Mouse (Mus musculus) hindbrain, embryonic 10.5 days (tissue): ENCODE measurements around the gene Gm11938. TPM values are rescaled to one million over a fixed set of nuclear protein-coding genes. Genes with fewer than 3 reads are reported as not detected.
"Not testable (repeated sequence)": the region's sequence is repeated elsewhere in the genome, so short reads cannot be mapped to it uniquely, and the experiment has no call there.

Experiments
- DNase-seq: peaks from one replicate; pipeline ENCODE4 v3.0.0-alpha.2; 2017; ENCODE audit warnings: low spot score
- H3K27ac ChIP-seq: fragments of 300-500 bp; sonication (generic); 2 replicates; pipeline ENCODE4 v1.5.1; 2016; ENCODE audit warnings: mild to moderate bottlenecking, moderate library complexity
- H3K27me3 ChIP-seq: fragments of 300-500 bp; sonication (generic); 2 replicates; pipeline ENCODE4 v1.6.1; 2016; ENCODE audit warnings: mild to moderate bottlenecking; ENCODE audit not compliant: poor library complexity, insufficient read depth, severe bottlenecking
- H3K36me3 ChIP-seq: fragments of 300-500 bp; sonication (generic); 2 replicates; pipeline ENCODE4 v1.6.1; 2016; ENCODE audit warnings: mild to moderate bottlenecking, moderate library complexity
- H3K4me1 ChIP-seq: fragments of 300-500 bp; sonication (generic); replicated peaks from 2 replicates; pipeline ENCODE4 v1.6.1; 2016; ENCODE audit warnings: mild to moderate bottlenecking
- H3K4me3 ChIP-seq: fragments of 300-500 bp; sonication (generic); 2 replicates; pipeline ENCODE4 v1.5.1; 2016; ENCODE audit warnings: mild to moderate bottlenecking, moderate library complexity
- H3K9me3 ChIP-seq: fragments of 300-500 bp; sonication (generic); 2 replicates; pipeline ENCODE4 v1.6.1; 2016; ENCODE audit warnings: mild to moderate bottlenecking, moderate library complexity
- WGBS: fragments of 180-500 bp; shearing (Covaris S2); methylation state at CpG from one replicate; pipeline ENCODE4 v1.1.7; 2016; 5-methylcytosine and 5-hydroxymethylcytosine counted together
- polyA plus RNA-seq: library from polyadenylated mRNA; unstranded; fragments of >200 nt; fragmentation: Nextera tagmentation; extraction: Ambion mirVana; gene quantifications from 2 replicates; pipeline ENCODE4 v1.2.1, GENCODE M21; 2016

Gm11938 gene
- not detected in 2 replicates for polyA plus RNA-seq

DNA sequence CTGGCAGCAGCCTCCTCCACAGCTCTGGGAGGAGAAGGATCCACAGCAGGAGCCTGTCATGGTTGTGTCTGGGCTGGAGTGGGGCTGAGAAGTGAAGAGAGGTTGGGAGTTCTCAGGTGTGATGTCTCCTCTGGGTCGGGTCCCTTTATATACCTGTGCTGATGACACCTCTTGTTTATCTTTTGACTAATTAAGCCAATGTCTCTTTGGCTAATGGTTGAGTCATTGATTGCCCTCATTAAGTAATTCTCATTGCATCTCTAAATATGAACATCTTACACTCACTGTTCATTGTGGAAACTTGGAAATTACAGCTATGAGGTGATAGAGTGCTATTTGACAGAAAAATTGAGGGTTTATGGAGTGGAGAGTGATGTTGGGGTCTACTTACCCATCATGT, at the start of gene Gm11938:
TSS of gene Gm11938 (minus strand) at position 101 of the 400 bp plus-strand sequence.
- not testable (repeated sequence) for H3K9me3 ChIP-seq, DNase-seq, H3K4me1 ChIP-seq, H3K36me3 ChIP-seq, H3K4me3 ChIP-seq, H3K27ac ChIP-seq, H3K27me3 ChIP-seq
- WGBS, result 78% methylated on average over 1 of the region's 1 CpGs

DNA sequence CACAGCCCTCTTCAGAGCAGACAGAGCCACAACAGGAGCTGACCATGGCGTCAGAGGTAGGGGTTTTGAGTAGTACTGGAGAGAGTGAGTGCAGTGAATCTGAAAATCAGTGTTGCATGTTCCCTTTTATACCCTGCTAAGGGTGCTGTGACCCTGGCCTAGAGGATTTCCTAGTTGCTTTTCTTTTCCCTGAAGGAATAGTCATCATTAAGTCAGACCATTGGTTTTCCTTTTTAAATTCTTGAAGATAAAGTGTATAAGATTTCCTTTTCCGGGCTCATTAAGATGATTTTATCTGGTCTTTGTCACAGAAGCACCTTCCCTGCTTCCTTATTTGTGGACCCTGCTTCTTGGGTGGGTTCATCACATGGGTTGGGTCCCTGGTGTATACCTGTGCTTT, 47.0 kb upstream of the Gm11938 start, which contains the start of gene Gm11555:
TSS of gene Gm11555 (minus strand) at position 101 of the 400 bp plus-strand sequence.
- Histone ChIP-seq H3K9me3 (no peaks in the 10 kb centered on the region), H3K4me1 (no peaks in the 10 kb centered on the region), H3K4me3 (no peak within 1 kb of the TSS), H3K27ac (no peak within 1 kb of the TSS), H3K27me3 (no peaks in the 10 kb centered on the region), H3K36me3 (no peaks in the 10 kb centered on the region)
- no peak for DNase-seq
- 83% methylated on average over 2 of the region's 2 CpGs for WGBS

DNA sequence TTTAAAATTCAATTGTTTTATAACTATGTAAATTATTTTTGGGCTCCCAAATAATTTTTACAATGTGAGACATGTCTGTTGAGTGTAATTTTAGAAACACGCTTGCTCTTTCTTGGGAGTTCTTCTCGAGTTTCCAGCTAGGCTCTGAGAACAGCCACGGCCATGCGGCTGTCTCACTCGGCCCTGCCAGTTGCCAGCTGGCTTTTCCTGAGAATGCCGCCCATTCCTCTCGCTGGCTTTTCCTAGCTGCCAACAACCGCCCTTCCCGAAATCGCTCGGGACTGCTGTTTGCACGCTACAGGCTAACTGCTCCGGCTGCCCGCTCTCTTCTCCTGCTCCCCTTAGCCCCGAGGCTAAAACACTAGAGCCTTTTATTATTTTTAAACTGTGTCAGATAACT, 43.3 kb upstream of the Gm11938 start:
- no peak overlapping the region for H3K4me3 ChIP-seq
- no peak for DNase-seq
- H3K9me3 ChIP-seq, result no peaks in the 10 kb centered on the region
- no peaks in the 10 kb centered on the region for H3K27me3 ChIP-seq
- H3K4me1 ChIP-seq, result no peaks in the 10 kb centered on the region
- no peaks in the 10 kb centered on the region for H3K36me3 ChIP-seq
- WGBS, result 90% methylated on average over 15 of the region's 15 CpGs
- H3K27ac ChIP-seq, result no peak overlapping the region

DNA sequence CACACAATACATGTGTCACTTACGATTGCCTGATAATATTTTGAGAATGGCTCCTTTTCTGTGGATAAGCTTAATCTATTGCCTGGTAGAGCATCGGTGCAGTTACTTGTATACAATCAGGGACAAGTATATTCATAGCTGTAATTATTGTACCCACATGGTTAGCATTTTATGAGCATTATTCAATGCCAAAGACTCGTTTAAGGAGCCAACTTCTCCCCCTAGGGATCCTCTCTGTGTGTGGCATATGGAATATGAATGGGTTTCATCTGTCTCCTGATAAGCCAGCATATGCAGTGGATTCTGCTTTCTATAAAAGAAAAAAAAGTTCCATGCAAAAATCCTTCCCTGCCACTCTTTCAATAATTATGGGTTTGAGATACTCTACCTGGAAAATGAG, 41.2 kb upstream of the Gm11938 start:
- 83% methylated on average over 3 of the region's 3 CpGs for WGBS
- Histone ChIP-seq H3K27ac (no peak overlapping the region), H3K4me1 (no peaks in the 10 kb centered on the region), H3K4me3 (no peak overlapping the region), H3K9me3 (no peaks in the 10 kb centered on the region), H3K27me3 (no peaks in the 10 kb centered on the region), H3K36me3 (no peaks in the 10 kb centered on the region)
- DNase-seq, result no peak

DNA sequence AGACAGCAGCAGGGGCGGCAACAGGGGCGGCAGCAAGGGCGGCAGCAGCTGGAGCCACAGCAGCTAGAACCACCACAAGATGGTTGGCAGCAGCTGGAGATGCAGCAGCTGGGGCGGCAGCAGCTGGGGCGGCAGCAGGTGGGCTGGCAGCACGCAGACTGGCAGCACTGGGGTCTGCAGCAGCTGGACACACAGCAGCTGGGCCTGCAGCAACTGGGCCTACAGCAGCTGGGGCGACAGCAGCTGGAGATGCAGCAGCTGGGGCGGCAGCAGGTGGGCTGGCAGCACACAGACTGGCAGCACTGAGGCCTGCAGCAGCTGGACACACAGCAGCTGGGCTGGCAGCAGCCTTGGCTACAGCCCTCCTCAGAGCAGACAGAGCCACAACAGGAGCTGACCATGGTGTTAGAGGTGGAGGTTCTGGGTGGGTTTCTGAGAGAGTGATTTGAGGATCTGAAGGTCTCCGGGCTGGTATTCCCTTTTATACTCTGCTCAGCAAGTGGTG, 40.6 kb upstream of the Gm11938 start, which contains the start of gene Krtap4-7:
TSS of gene Krtap4-7 (minus strand) at position 455 of the 505 bp plus-strand sequence.
- H3K36me3 ChIP-seq, H3K4me3 ChIP-seq, H3K27ac ChIP-seq, H3K27me3 ChIP-seq, DNase-seq, H3K4me1 ChIP-seq, H3K9me3 ChIP-seq: not testable (repeated sequence)
- WGBS, result 81% methylated on average over 9 of the region's 9 CpGs

DNA sequence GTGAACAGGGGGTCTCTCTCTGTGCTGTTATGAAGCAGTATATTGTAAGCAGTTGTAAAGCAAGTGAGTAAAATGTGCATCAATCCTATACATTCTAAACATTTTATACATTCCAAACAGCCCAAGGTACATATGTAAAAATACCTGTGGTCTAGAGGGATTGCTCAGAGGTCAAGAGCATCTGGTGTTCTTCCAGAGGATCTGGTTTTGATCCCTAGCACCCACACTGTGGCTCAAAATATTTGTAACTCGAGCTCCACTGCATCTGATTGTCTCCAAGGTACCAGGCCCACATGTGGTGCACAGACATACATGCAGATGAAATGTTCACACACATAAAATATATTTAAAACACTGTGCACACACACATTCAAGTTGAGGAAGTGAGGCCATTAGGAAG, 37.8 kb upstream of the Gm11938 start:
- H3K27ac ChIP-seq, result no peak overlapping the region
- no peaks in the 10 kb centered on the region for H3K4me1 ChIP-seq
- 48% methylated on average over 1 of the region's 1 CpGs for whole genome bisulfite sequencing
- DNase-seq, result no peak
- H3K4me3 ChIP-seq, result no peak overlapping the region
- no peaks in the 10 kb centered on the region for H3K36me3 ChIP-seq
- H3K9me3 ChIP-seq, result no peaks in the 10 kb centered on the region
- H3K27me3 ChIP-seq, result no peaks in the 10 kb centered on the region

DNA sequence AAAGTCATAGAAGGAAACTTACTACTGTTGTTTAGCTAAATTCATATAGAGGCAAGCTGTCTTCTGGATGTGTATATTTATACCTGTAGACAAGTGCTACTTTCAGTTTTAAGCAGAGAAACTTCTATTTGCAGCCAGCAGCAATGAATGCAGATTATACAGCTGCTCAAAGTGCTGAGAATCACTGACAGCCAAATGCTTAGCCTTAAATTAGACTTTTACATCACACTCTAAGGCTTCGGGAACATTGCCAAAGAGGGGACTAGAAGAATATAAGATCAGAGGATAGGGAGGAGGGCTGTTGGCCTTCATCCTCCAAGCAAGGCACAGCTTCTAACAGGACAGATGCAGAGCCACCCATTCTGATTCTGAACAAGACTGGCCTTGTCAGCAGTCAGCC, 34.0 kb upstream of the Gm11938 start:
- no peak overlapping the region for H3K27ac ChIP-seq
- no peaks in the 10 kb centered on the region for H3K27me3 ChIP-seq
- peaks cover 4% of the 10 kb centered on the region for H3K4me1 ChIP-seq
- DNase-seq, result no peak
- no peaks in the 10 kb centered on the region for H3K9me3 ChIP-seq
- WGBS, result 90% methylated on average over 1 of the region's 1 CpGs
- no peak overlapping the region for H3K4me3 ChIP-seq
- no peaks in the 10 kb centered on the region for H3K36me3 ChIP-seq

DNA sequence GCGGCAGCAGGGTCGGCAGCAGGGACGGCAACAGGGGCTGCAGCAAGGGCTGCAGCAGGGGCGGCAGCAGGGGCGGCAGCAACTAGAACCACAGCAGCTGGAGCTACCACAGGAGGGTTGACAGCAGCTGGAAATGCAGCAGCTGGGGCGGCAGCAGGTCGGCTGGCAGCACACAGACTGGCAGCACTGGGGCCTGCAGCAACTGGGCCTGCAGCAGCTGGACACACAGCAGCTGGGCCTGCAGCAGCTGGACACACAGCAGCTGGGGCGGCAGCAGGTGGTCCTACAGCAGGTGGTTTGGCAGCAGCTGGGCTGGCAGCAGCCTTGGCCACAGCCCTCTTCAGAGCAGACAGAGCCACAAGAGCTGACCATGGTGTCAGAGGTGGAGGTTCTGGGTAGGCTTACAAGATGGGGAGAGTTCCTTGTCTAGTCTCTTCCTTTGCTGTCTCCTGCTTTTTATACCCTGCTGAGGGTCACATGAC, 31.6 kb upstream of the Gm11938 start, which contains the start of gene Krtap4-2:
TSS of gene Krtap4-2 (minus strand) at position 432 of the 482 bp plus-strand sequence.
- Histone ChIP-seq H3K4me3 (no peak within 1 kb of the TSS), H3K9me3 (no peaks in the 10 kb centered on the region), H3K27ac (no peak within 1 kb of the TSS), H3K36me3 (no peaks in the 10 kb centered on the region), H3K4me1 (peaks cover 4% of the 10 kb centered on the region), H3K27me3 (no peaks in the 10 kb centered on the region)
- 43% methylated on average over 8 of the region's 8 CpGs for WGBS
- DNase-seq, result no peak

DNA sequence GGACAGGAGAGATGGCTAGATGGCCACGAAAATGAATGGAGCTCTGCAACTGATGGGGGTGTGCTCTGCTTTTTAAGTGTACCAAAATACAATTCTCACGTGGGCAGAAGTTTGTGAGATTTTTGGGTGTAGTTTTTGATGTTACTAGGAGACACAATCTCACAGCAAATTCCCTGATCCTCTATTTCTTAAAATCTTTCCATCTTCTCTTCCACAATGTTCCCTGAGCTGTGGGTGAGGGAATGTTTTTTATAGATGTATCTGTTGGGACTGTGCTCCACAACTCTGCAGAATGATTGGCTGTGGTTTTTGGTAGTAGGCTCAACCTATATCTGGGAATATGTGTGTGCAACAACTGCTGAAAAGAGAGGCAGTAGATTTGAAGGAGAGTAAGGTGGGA, 30.2 kb upstream of the Gm11938 start:
- H3K4me1 ChIP-seq, result peaks cover 4% of the 10 kb centered on the region

DNA sequence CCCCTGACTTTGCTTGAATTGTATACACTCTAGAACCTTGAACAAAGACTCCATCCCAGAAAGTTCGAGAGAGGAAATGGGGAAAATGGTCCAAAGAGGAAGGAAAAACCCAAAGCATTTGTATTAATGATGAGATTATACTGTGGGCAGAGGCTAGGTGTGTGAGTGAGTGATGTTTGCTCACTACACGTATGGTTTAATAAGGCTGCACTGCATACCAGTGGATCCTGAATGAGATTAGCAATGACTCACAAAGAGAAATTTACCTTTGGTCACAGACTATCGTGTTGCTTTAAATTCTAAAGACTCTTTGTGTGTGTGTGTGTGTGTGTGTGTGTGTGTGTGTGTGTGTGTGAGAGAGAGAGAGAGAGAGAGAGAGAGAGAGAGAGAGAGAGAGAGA, 27.8 kb upstream of the Gm11938 start:
- no peak overlapping the region for H3K27ac ChIP-seq
- peaks cover 4% of the 10 kb centered on the region for H3K4me1 ChIP-seq
- H3K36me3 ChIP-seq, result no peaks in the 10 kb centered on the region
- WGBS, result 85% methylated on average over 3 of the region's 3 CpGs
- H3K4me3 ChIP-seq, result no peak overlapping the region
- H3K9me3 ChIP-seq, result no peaks in the 10 kb centered on the region
- DNase-seq, result no peak
- no peaks in the 10 kb centered on the region for H3K27me3 ChIP-seq

More for the DNA sequence above, 30.2 kb upstream of the Gm11938 start:
- H3K9me3 ChIP-seq, result no peaks in the 10 kb centered on the region
- WGBS, result 81% methylated on average over 2 of the region's 2 CpGs
- no peaks in the 10 kb centered on the region for H3K27me3 ChIP-seq
- H3K4me3 ChIP-seq, result no peak overlapping the region
- DNase-seq, result no peak
- H3K27ac ChIP-seq, result no peak overlapping the region
- no peaks in the 10 kb centered on the region for H3K36me3 ChIP-seq

DNA sequence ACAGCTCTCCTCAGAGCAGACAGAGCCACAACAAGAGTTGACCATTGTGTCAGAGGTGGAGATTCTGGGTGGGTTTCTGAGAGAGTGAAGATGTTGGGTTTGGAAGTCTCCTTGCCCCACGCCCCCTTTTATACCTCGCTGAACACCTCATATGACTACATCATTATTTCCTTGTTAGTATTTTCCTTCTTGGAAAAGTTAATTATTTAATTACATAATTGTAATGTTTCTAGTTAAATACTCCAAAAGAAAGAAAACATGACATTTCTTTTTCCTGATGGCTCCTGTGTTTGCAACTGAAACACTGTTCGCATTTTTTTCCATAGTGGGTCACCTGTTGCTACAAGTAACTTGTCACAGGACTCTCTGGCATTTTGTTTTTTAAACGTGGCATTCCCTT, 25.0 kb upstream of the Gm11938 start, which contains the start of gene Krtap4-1:
TSS of gene Krtap4-1 (minus strand) at position 101 of the 400 bp plus-strand sequence.
- 78% methylated on average over 4 of the region's 4 CpGs for WGBS
- Histone ChIP-seq H3K4me3 (no peak within 1 kb of the TSS), H3K9me3 (no peaks in the 10 kb centered on the region), H3K27me3 (no peaks in the 10 kb centered on the region), H3K4me1 (no peaks in the 10 kb centered on the region), H3K27ac (no peak within 1 kb of the TSS), H3K36me3 (no peaks in the 10 kb centered on the region)
- DNase-seq, result no peak

DNA sequence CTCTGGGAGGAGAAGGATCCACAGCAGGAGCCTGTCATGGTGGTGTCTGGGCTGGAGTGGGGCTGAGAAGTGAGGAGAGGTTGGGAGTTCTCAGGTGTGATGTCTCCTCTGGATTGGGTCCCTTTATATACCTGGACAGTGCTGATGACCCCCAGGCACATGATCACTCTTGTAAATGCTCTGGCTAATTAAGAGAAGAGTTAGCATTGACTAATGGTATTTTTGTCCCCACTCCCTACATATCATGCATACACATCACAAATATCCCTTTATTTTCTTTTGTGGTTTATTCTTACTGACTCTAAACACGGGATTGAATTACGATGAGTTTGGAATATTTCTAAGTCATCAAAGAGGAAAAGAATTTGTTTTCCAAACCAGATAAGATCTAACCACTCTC, 17.2 kb upstream of the Gm11938 start, which contains the start of gene Gm11562:
TSS of gene Gm11562 (minus strand) at position 101 of the 400 bp plus-strand sequence.
- Histone ChIP-seq H3K36me3 (no peaks in the 10 kb centered on the region), H3K27me3 (no peaks in the 10 kb centered on the region)
- WGBS, result 87% methylated on average over 2 of the region's 2 CpGs

DNA sequence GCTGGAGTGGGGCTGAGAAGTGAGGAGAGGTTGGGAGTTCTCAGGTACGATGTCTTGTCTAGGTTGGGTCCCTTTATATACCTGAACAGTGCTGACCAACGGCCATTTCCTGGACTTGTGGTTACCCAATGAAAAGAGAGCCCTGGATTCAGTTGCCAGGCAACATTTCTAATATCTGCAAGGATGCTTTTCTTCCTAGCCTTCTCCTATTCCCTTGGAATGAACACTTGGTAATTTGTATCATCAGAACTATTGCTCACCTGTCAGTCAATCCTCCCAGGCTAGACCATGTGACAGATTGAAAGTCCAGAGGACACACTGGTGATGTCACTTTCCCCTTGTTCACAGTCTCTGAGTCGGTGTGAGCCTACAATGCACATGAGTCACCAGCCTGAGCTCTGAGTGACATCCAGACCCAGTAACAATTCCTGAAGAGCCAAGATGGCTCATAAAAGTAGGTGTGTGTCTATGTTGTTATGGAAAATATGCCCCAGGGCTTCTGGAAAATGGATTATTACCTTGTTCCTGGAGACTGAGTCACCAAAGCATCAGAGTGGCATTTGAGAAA, 11.8 kb upstream of the Gm11938 start, which contains the start of gene Krtap2-4:
TSS of gene Krtap2-4 (minus strand) at position 51 of the 568 bp plus-strand sequence.
- H3K4me3 ChIP-seq, result no peak within 1 kb of the TSS
- WGBS, result 82% methylated on average over 3 of the region's 3 CpGs
- no peak for DNase-seq
- H3K27ac ChIP-seq, result no peak within 1 kb of the TSS
- no peaks in the 10 kb centered on the region for H3K4me1 ChIP-seq
- H3K9me3 ChIP-seq, result no peaks in the 10 kb centered on the region
- H3K36me3 ChIP-seq, result no peaks in the 10 kb centered on the region
- H3K27me3 ChIP-seq, result no peaks in the 10 kb centered on the region

More for the DNA sequence above, 17.2 kb upstream of the Gm11938 start, which contains the start of gene Gm11562:
- DNase-seq, result no peak
- no peak within 1 kb of the TSS for H3K27ac ChIP-seq
- H3K4me1 ChIP-seq, result no peaks in the 10 kb centered on the region
- H3K4me3 ChIP-seq, result no peak within 1 kb of the TSS
- no peaks in the 10 kb centered on the region for H3K9me3 ChIP-seq
